ENCODE assay signal across 9 mouse cellular contexts in genomic region chr5:139717723-139718122, GRCm38 (mm10). TPM values are rescaled to one million over a fixed set of nuclear protein-coding genes. Genes with fewer than 3 reads are reported as not detected.
A peak's percentile ranks its signal among the peaks of the same experiment; 100 is the strongest.
DNase-seq lines count a peak whose midpoint lies in the region; ATAC-seq and TF ChIP-seq lines count a peak whose summit lies in the region.
"Had no signal": no experiment of that assay in that cellular context is flagged by ENCODE, and none has a peak within 500 bp of the region (broad histone marks: within the 10 kb centered on the region; RNA-seq: fewer than 3 reads in every experiment).

No protein-coding gene starts in this region.

- 98% methylated on average over 2 of the region's 2 CpGs for WGBS in forebrain, embryonic 14.5 days
- 96% methylated on average over 2 of the region's 2 CpGs for WGBS in forebrain, embryonic 15.5 days

- intact Hi-C loops in gastrocnemius, postnatal 36 days (cut with DNase I) = loop anchor here (1.0 kb wide), 1 partner anchor 33 kb away; no protein-coding TSS in a partner anchor

- H3K36me3 ChIP-seq in forebrain, embryonic 14.5 days (ENCODE audit: control insufficient read depth, insufficient read depth, low read length) = no peaks in the 10 kb centered on the region
- H3K36me3 ChIP-seq in forebrain, embryonic 15.5 days = no peaks in the 10 kb centered on the region
- no peaks in the 10 kb centered on the region; the same call in 1 of the 2 replicates for H3K36me3 ChIP-seq in ES-E14 (ENCODE audit: control insufficient read depth, insufficient read depth, low read length, poor library complexity, severe bottlenecking)
- H3K36me3 ChIP-seq: stomach, embryonic 15.5 days had no signal

- H3K4me2 ChIP-seq in forebrain, embryonic 14.5 days (ENCODE audit: low read length) = no peak overlapping the region
- H3K4me2 ChIP-seq in forebrain, embryonic 15.5 days (replicated peaks) = no peak overlapping the region
- H3K4me2 ChIP-seq: stomach, embryonic 15.5 days had no signal

- no peaks in the 10 kb centered on the region for H3K4me1 ChIP-seq in forebrain, embryonic 14.5 days (ENCODE audit: control insufficient read depth, insufficient read depth, low read length)
- no peaks in the 10 kb centered on the region for H3K4me1 ChIP-seq in forebrain, embryonic 15.5 days
- H3K4me1 ChIP-seq in ES-E14 (ENCODE audit: control insufficient read depth in 2 of 2, insufficient read depth in 2 of 2, low read length in 2 of 2, poor library complexity in 1 of 2) = peaks cover 0 to 3% of the 10 kb centered on the region in 2 experiments; a peak in 2 of 4 replicates

- no peak overlapping the region for H3K27ac ChIP-seq in forebrain, embryonic 14.5 days (ENCODE audit: low read depth, low read length)
- H3K27ac ChIP-seq in forebrain, embryonic 15.5 days (replicated peaks) = no peak overlapping the region
- H3K27ac ChIP-seq in ES-E14 (ENCODE audit: insufficient read depth, low read depth, low read length, poor library complexity, severe bottlenecking) = no peak overlapping the region
- H3K27ac ChIP-seq: stomach, embryonic 15.5 days had no signal

- no peaks in the 10 kb centered on the region for H3K9me3 ChIP-seq in forebrain, embryonic 14.5 days (replicated peaks; ENCODE audit: control insufficient read depth, low read length)
- no peaks in the 10 kb centered on the region for H3K9me3 ChIP-seq in forebrain, embryonic 15.5 days
- H3K9me3 ChIP-seq in ES-E14 (ENCODE audit: control insufficient read depth, insufficient read depth, low read depth, low read length) = no peaks in the 10 kb centered on the region
- H3K9me3 ChIP-seq: stomach, embryonic 15.5 days had no signal

- DNase-seq in forebrain, embryonic 14.5 days (ENCODE audit: low spot score) = peak; percentile 50
- peak; percentile 38 for DNase-seq in ES-E14 (ENCODE audit: low read depth, low spot score)
- peak; percentile 58 for DNase-seq in cerebellum, adult 8-10 months
- DNase-seq in gastrocnemius, postnatal 36 days = peak; percentile 21 to 45
- peak; percentile 82 for DNase-seq in kidney, postnatal 10 days
- peak; percentile 53 to 60 for DNase-seq in lung, adult 18-20 months
- peak; percentile 46 for DNase-seq in right cerebral cortex, postnatal 14 days

- no peaks in the 10 kb centered on the region for H3K27me3 ChIP-seq in forebrain, embryonic 14.5 days (replicated peaks; ENCODE audit: control insufficient read depth, insufficient read depth, low read length)
- no peaks in the 10 kb centered on the region for H3K27me3 ChIP-seq in forebrain, embryonic 15.5 days
- H3K27me3 ChIP-seq: stomach, embryonic 15.5 days had no signal

- no peak overlapping the region for H3K9ac ChIP-seq in forebrain, embryonic 14.5 days (ENCODE audit: low read length)
- H3K9ac ChIP-seq in forebrain, embryonic 15.5 days (replicated peaks) = no peak overlapping the region
- no peak overlapping the region for H3K9ac ChIP-seq in ES-E14 (ENCODE audit: insufficient read depth, low read depth, low read length, poor library complexity, severe bottlenecking)
- H3K9ac ChIP-seq: stomach, embryonic 15.5 days had no signal

- in situ Hi-C loops in ES-E14 (cut with MboI; ENCODE audit: low sequenced_read_pairs in 2 of 2, unreplicated experiment in 2 of 2) = no loop called here

- no peak overlapping the region for H3K4me3 ChIP-seq in forebrain, embryonic 14.5 days (ENCODE audit: low read depth, low read length)
- no peak overlapping the region for H3K4me3 ChIP-seq in forebrain, embryonic 15.5 days
- H3K4me3 ChIP-seq in ES-E14 (ENCODE audit: insufficient read depth in 1 of 2, low read depth in 1 of 2, low read length in 2 of 2, poor library complexity in 1 of 2, severe bottlenecking in 1 of 2) = no peak overlapping the region
- H3K4me3 ChIP-seq: stomach, embryonic 15.5 days had no signal

- ATAC-seq in forebrain, embryonic 14.5 days = no peak
- ATAC-seq in forebrain, embryonic 15.5 days (replicated peaks) = no peak

TF ChIP-seq in ES-E14, 5 proteins besides CTCF, POLR2A, EP300 and RAD21:
- TF ChIP-seq CHD2 (IDR thresholded peaks at IDR 0.05; ENCODE audit: low read depth, low read length) (no peak), ZC3H11A (IDR thresholded peaks at IDR 0.05; ENCODE audit: borderline replicate concordance, low read depth, low read length) (peak; percentile 47; the same call in 1 of the 2 replicates), ZNF384 (IDR thresholded peaks at IDR 0.05; ENCODE audit: low read depth, low read length) (no peak)
TF ChIP-seq in ES-E14: peak in this region for 1.

RNA-seq across cellular contexts. Expression of gene Micall2, which starts 18.4 kb away (rescaled TPM):
- 3.4 and 4.8 TPM in 2 replicates for polyA plus RNA-seq in forebrain, embryonic 14.5 days (2014; fragmentation: Nextera tagmentation; extraction: Ambion mirVana)
- polyA plus RNA-seq in forebrain, embryonic 15.5 days (2015; fragmentation: Nextera tagmentation; extraction: Ambion mirVana) = 4.0 and 4.3 TPM in 2 replicates
- 2.1 and 2.2 TPM in 2 replicates for total RNA-seq in ES-E14 (2012; rRNA removed)
- under 1 TPM; 0.52 to 0.94 TPM for total RNA-seq in gastrocnemius, postnatal 36 days (2021)

RNA-seq across cellular contexts. Expression of gene Ints1, which starts 57.8 kb away (rescaled TPM):
- polyA plus RNA-seq in forebrain, embryonic 14.5 days (2014; fragmentation: Nextera tagmentation; extraction: Ambion mirVana) = 31.8 and 33.2 TPM in 2 replicates
- 27.1 and 31.1 TPM in 2 replicates for polyA plus RNA-seq in forebrain, embryonic 15.5 days (2015; fragmentation: Nextera tagmentation; extraction: Ambion mirVana)
- 164 and 203 TPM in 2 replicates for total RNA-seq in ES-E14 (2012; rRNA removed)
- total RNA-seq in gastrocnemius, postnatal 36 days (2021) = 10 to 100 TPM; 27.4 to 31.2 TPM
